Mouse (Mus musculus) neural tube, embryonic 14.5 days (tissue): ENCODE measurements around the gene Phtf2. TPM values are rescaled to one million over a fixed set of nuclear protein-coding genes. Genes with fewer than 3 reads are reported as not detected.
"Not testable (repeated sequence)": the region's sequence is repeated elsewhere in the genome, so short reads cannot be mapped to it uniquely, and the experiment has no call there.

Experiments used
- ATAC-seq: fragments of 200-750 bp; cut with Nextera tagmentation; 2 replicates; pipeline ENCODE4 v1.8.0; 2017; ENCODE audit warnings: low read depth, mild to moderate bottlenecking, moderate TSS enrichment, moderate library complexity
- H3K27ac ChIP-seq: fragments of 300-500 bp; sonication (generic); 2 replicates; pipeline ENCODE4 v1.5.1; 2014; ENCODE audit warnings: low read depth, mild to moderate bottlenecking, control low read depth, low read length, moderate library complexity, mixed read lengths
- H3K27me3 ChIP-seq: fragments of 300-500 bp; sonication (generic); 2 replicates; pipeline ENCODE4 v1.6.1; 2014; ENCODE audit warnings: low read length; ENCODE audit not compliant: control insufficient read depth, insufficient read depth
- H3K36me3 ChIP-seq: fragments of 300-500 bp; sonication (generic); 2 replicates; pipeline ENCODE4 v1.6.1; 2014; ENCODE audit warnings: low read length, mixed read lengths; ENCODE audit not compliant: control insufficient read depth, insufficient read depth
- H3K4me1 ChIP-seq: fragments of 300-500 bp; sonication (generic); 2 replicates; pipeline ENCODE4 v1.6.1; 2014; ENCODE audit warnings: low read length; ENCODE audit not compliant: control insufficient read depth, insufficient read depth
- H3K4me2 ChIP-seq: fragments of 300-500 bp; sonication (generic); 2 replicates; pipeline ENCODE4 v1.6.1; 2014; ENCODE audit warnings: mild to moderate bottlenecking, low read depth, low read length, control low read depth
- H3K4me3 ChIP-seq: fragments of 300-500 bp; sonication (generic); 2 replicates; pipeline ENCODE4 v1.5.1; 2014; ENCODE audit warnings: low read depth, low read length, control low read depth, mixed read lengths
- H3K9ac ChIP-seq: fragments of 300-500 bp; sonication (generic); replicated peaks from 2 replicates; pipeline ENCODE4 v1.6.1; 2014; ENCODE audit warnings: low read depth, mild to moderate bottlenecking, control low read depth, low read length, mixed read lengths
- H3K9me3 ChIP-seq: fragments of 300-500 bp; sonication (generic); 2 replicates; pipeline ENCODE4 v1.6.1; 2016; ENCODE audit warnings: low read length; ENCODE audit not compliant: control insufficient read depth
- WGBS: fragments of 180-500 bp; shearing (Covaris S2); extraction: QIAGEN DNeasy Blood & Tissue Kit; methylation state at CpG from one replicate; pipeline ENCODE4 v1.1.7; 2014; 5-methylcytosine and 5-hydroxymethylcytosine counted together
- polyA plus RNA-seq: library from polyadenylated mRNA; unstranded; fragments of >200 nt; fragmentation: Nextera tagmentation; extraction: Ambion mirVana; gene quantifications from 2 replicates; pipeline ENCODE4 v1.2.1, GENCODE M21; 2014

The Phtf2 gene
- polyA plus RNA-seq, 1 experiment from 2014 or later: 37.1 TPM

- peaks cover 5% of the 10 kb centered on the region for H3K36me3 ChIP-seq
- H3K4me3 ChIP-seq: no peak overlapping the region
- H3K4me1 ChIP-seq: no peaks in the 10 kb centered on the region
- no peak overlapping the region for H3K4me2 ChIP-seq
- no peak overlapping the region for H3K27ac ChIP-seq
- no peaks in the 10 kb centered on the region for H3K9me3 ChIP-seq
- H3K9ac ChIP-seq: no peak overlapping the region
- no peak for ATAC-seq
- H3K27me3 ChIP-seq: no peaks in the 10 kb centered on the region
- 93% methylated on average over 7 of the region's 7 CpGs for WGBS
Observed at GRCm38 (mm10) chr5:20765365-20765920, 116.5 kb downstream of the Phtf2 start.

- H3K27ac ChIP-seq, ATAC-seq: not testable (repeated sequence)
Observed at GRCm38 (mm10) chr5:20762441-20762840, 119.5 kb downstream of the Phtf2 start.

GRCm38 (mm10) chr5:20760368-20761162 is 121.4 kb downstream of the Phtf2 start:
- Histone ChIP-seq H3K4me3 (no peak overlapping the region), H3K27ac (no peak overlapping the region), H3K27me3 (no peaks in the 10 kb centered on the region), H3K4me2 (no peak overlapping the region), H3K4me1 (no peaks in the 10 kb centered on the region), H3K36me3 (peaks cover 8% of the 10 kb centered on the region), H3K9me3 (no peaks in the 10 kb centered on the region), H3K9ac (no peak overlapping the region)
- no peak for ATAC-seq
- WGBS: 91% methylated on average over 12 of the region's 12 CpGs

More at GRCm38 (mm10) chr5:20762441-20762840, 119.5 kb downstream of the Phtf2 start:
- H3K9me3 ChIP-seq, H3K4me3 ChIP-seq, H3K36me3 ChIP-seq, H3K4me2 ChIP-seq, H3K9ac ChIP-seq, H3K4me1 ChIP-seq, H3K27me3 ChIP-seq: not testable (repeated sequence)
- 97% methylated on average over 3 of the region's 3 CpGs for WGBS

GRCm38 (mm10) chr5:20759771-20760170 is 122.2 kb downstream of the Phtf2 start:
- Histone ChIP-seq H3K27me3 (no peaks in the 10 kb centered on the region), H3K4me1 (no peaks in the 10 kb centered on the region), H3K27ac (no peak overlapping the region), H3K4me3 (no peak overlapping the region), H3K36me3 (0 out of 2 replicates have a peak, but pooled peaks cover 5% of the 10 kb centered on the region), H3K9ac (no peak overlapping the region), H3K4me2 (no peak overlapping the region), H3K9me3 (no peaks in the 10 kb centered on the region)
- ATAC-seq: no peak
- 89% methylated on average over 5 of the region's 5 CpGs for WGBS

DNA sequence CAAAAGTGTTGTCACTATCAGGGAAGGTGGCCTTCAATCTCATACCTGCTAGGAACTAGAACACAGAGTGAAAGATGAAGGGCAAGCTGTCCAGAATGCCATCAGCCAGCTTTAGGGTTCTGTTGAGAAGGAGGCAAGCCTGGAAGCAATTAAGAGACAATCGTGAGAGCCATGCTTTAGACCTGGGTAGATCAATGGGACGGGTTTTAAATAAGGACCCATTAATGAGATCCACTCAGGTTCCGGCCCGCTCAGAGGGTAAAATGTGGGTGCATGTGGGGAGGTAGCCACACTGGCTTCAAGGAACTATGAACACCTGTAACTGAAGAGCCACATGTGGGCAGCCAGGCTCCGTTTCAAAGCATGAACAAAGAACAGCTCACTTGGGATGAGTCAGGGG is 128.0 kb downstream of the Phtf2 start:
- no peaks in the 10 kb centered on the region for H3K4me1 ChIP-seq
- no peak overlapping the region for H3K27ac ChIP-seq
- 82% methylated on average over 5 of the region's 5 CpGs for WGBS

DNA sequence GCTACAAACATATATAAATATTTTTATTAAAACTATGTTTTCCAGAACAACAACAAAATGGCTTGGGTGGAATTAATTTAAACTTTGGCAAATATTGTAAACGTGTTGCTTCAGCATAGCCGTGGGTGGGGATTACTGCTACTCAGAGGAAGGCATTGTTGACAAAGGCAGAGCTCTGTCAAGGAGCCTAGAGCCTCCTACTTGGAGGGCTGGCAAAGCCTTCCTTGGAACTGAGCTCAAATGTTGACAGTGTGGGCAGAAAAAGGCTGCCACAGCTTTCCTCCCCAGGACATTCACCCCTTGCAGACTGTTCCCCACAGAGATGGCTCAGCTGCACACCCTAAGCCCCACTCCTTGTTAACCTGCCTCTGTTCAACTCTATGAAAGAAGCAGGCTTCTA is 128.8 kb downstream of the Phtf2 start:
- H3K27ac ChIP-seq: no peak overlapping the region
- ATAC-seq: no peak
- no peaks in the 10 kb centered on the region for H3K27me3 ChIP-seq
- H3K9ac ChIP-seq: no peak overlapping the region
- no peaks in the 10 kb centered on the region for H3K4me1 ChIP-seq
- WGBS: 77% methylated on average over 2 of the region's 2 CpGs
- H3K4me2 ChIP-seq: no peak overlapping the region
- H3K4me3 ChIP-seq: no peak overlapping the region
- H3K9me3 ChIP-seq: no peaks in the 10 kb centered on the region
- H3K36me3 ChIP-seq: no peaks in the 10 kb centered on the region

More for the DNA sequence above, 128.0 kb downstream of the Phtf2 start:
- ATAC-seq: no peak
- H3K9me3 ChIP-seq: no peaks in the 10 kb centered on the region
- H3K36me3 ChIP-seq: no peaks in the 10 kb centered on the region
- no peaks in the 10 kb centered on the region for H3K27me3 ChIP-seq
- no peak overlapping the region for H3K9ac ChIP-seq
- H3K4me3 ChIP-seq: no peak overlapping the region
- no peak overlapping the region for H3K4me2 ChIP-seq

DNA sequence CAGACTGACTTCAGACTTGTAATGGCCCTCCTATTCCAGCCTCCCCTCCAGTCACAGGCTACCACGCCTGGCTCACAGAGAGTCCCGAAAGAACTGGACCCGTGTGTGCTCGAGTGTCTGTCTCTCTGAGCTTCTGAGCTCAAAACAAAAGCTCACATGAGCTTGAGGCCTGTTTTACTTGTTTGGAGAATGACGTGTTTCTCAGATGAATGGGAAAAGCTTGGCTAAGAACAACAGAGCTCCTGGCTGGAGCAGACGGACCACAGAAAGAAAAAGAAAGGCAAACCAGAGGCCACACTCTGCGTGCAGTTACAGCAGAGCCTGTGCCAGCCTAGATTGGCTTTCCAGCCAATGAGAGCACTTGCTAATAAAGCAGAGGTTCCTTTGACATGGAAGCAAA is 130.2 kb downstream of the Phtf2 start:
- Histone ChIP-seq H3K9me3 (no peaks in the 10 kb centered on the region), H3K27me3 (no peaks in the 10 kb centered on the region), H3K9ac (no peak overlapping the region), H3K4me1 (0 out of 2 replicates have a peak, but pooled peaks cover 3% of the 10 kb centered on the region), H3K36me3 (no peaks in the 10 kb centered on the region), H3K27ac (no peak overlapping the region), H3K4me2 (no peak overlapping the region), H3K4me3 (no peak overlapping the region)
- WGBS: 34% methylated on average over 7 of the region's 7 CpGs
- peak; percentile 68; the same call in 1 of the 2 replicates for ATAC-seq

GRCm38 (mm10) chr5:20751000-20751399 is 130.9 kb downstream of the Phtf2 start:
- H3K9ac ChIP-seq: no peak overlapping the region
- ATAC-seq: no peak
- WGBS: 50% methylated on average over 7 of the region's 7 CpGs

GRCm38 (mm10) chr5:20749535-20749934 is 132.4 kb downstream of the Phtf2 start:
- Histone ChIP-seq H3K4me2 (no peak overlapping the region), H3K9ac (no peak overlapping the region), H3K4me3 (no peak overlapping the region), H3K9me3 (no peaks in the 10 kb centered on the region), H3K36me3 (no peaks in the 10 kb centered on the region), H3K27ac (no peak overlapping the region), H3K4me1 (0 out of 2 replicates have a peak, but pooled peaks cover 3% of the 10 kb centered on the region), H3K27me3 (no peaks in the 10 kb centered on the region)
- ATAC-seq: no peak
- WGBS: 81% methylated on average over 3 of the region's 3 CpGs

More at GRCm38 (mm10) chr5:20751000-20751399, 130.9 kb downstream of the Phtf2 start:
- no peaks in the 10 kb centered on the region for H3K9me3 ChIP-seq
- no peak overlapping the region for H3K4me3 ChIP-seq
- no peaks in the 10 kb centered on the region for H3K27me3 ChIP-seq
- H3K27ac ChIP-seq: no peak overlapping the region
- no peak overlapping the region for H3K4me2 ChIP-seq
- 0 out of 2 replicates have a peak, but pooled peaks cover 3% of the 10 kb centered on the region for H3K4me1 ChIP-seq
- H3K36me3 ChIP-seq: no peaks in the 10 kb centered on the region
